18 mouse cellular contexts compared by ENCODE assay signal in genomic region chr6:106268723-106269122, GRCm38 (mm10).
"Had no signal": no experiment of that assay in that cellular context is flagged by ENCODE, and none has a peak within 500 bp of the region (broad histone marks: within the 10 kb centered on the region; RNA-seq: fewer than 3 reads in every experiment).

No protein-coding gene starts in this region.

- H3K4me1 ChIP-seq: lung, embryonic 15.5 days; megakaryocyte, embryonic 14.5 days; midbrain, embryonic 13.5 days; midbrain, embryonic 15.5 days; neural tube, embryonic 12.5 days; stomach, embryonic 15.5 days had no signal

- H3K36me3 ChIP-seq: lung, embryonic 15.5 days; midbrain, embryonic 13.5 days; midbrain, embryonic 15.5 days; neural tube, embryonic 12.5 days; stomach, embryonic 15.5 days had no signal

- H3K9me3 ChIP-seq: lung, embryonic 15.5 days; megakaryocyte, embryonic 14.5 days; midbrain, embryonic 13.5 days; midbrain, embryonic 15.5 days; neural tube, embryonic 12.5 days; stomach, embryonic 15.5 days had no signal

- H3K4me2 ChIP-seq: lung, embryonic 15.5 days; midbrain, embryonic 11.5 days; midbrain, embryonic 13.5 days; midbrain, embryonic 15.5 days; neural tube, embryonic 12.5 days; stomach, embryonic 15.5 days had no signal

- H3K9ac ChIP-seq: liver, postnatal 0 days; lung, embryonic 15.5 days; midbrain, embryonic 13.5 days; midbrain, embryonic 15.5 days; neural tube, embryonic 12.5 days; stomach, embryonic 15.5 days had no signal

- H3K27ac ChIP-seq: lung, embryonic 15.5 days; macrophage; midbrain, embryonic 13.5 days; midbrain, embryonic 15.5 days; neural tube, embryonic 12.5 days; stomach, embryonic 15.5 days; stomach, postnatal 0 days had no signal

- ATAC-seq: liver, postnatal 0 days; lung, postnatal 0 days; midbrain, embryonic 13.5 days; midbrain, embryonic 15.5 days had no signal

- H3K27me3 ChIP-seq: lung, embryonic 15.5 days; megakaryocyte, embryonic 14.5 days; midbrain, embryonic 13.5 days; midbrain, embryonic 15.5 days; neural tube, embryonic 12.5 days; stomach, embryonic 15.5 days had no signal

- DNase-seq: liver, postnatal 0 days; lung, adult 2 months; lung, postnatal 14 days; lung, postnatal 36 days; right cerebral cortex, postnatal 14 days; thymus, adult 2 months; thymus, postnatal 25 days; thymus, postnatal 4 days had no signal

- H3K4me3 ChIP-seq: lung, embryonic 15.5 days; megakaryocyte, embryonic 14.5 days; midbrain, embryonic 13.5 days; midbrain, embryonic 15.5 days; neural tube, embryonic 12.5 days; stomach, embryonic 15.5 days had no signal
